Mouse (Mus musculus) adipose tissue, adult 10 weeks (tissue): ENCODE results near the gene Pikfyve. TPM values are rescaled to one million over a fixed set of nuclear protein-coding genes. Genes with fewer than 3 reads are reported as not detected.

Experiments
- polyA plus RNA-seq: library from polyadenylated mRNA; stranded (reverse); fragments of 350-450 nt; fragmentation: Illumina TruSeq; extraction: RNeasy Lipid Tissue Mini Kit (QIAGEN cat#74804); gene quantifications from one replicate; pipeline ENCODE4 v1.2.3, GENCODE M21; 2014; ENCODE audit warnings: low read depth, low replicate concordance

The Pikfyve gene
- polyA plus RNA-seq, result 10.2 TPM

DNA sequence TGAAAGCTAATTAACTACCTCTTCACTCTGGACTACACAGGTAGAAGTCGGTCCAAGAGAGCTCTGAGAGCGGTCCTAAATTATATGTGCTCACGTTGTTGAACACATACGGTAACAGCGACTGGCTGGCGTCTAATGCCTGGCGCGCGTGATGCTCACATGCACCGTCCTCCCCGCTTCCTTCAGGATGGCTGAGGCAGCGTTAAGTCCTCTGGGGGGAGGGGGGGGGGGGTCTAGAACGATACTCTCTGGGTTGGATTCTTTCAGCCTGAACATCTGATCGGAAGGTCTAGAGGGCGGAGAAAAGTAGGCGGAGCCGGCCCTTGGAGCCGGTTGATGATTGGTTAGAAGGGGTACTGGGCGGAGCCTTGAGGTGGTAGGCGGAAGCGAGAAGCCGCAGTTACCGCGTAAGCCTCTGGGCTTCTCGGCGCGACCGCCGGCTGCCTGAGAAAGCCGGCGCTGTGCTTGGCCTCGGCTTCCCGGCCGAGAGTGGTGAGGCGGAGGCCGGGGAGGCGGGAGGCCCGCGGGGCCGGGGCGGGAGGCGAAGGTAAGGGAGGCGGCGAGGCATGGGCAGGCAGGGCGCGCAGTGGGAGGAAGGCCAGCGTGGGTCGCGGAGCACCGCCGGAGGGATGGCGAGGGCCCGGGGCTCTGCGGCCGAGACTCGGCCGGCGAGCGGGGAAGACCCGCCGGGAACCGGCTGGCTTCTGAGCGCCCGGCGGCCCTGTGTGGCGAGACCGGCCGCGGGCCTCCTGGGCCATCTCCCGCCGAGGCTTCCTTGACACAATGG lies at the start of gene Pikfyve, which contains the start of gene Idh1:
Gene Pikfyve, plus strand, starts transcription at position 397 of the 787 bp plus-strand sequence.
Gene Idh1, minus strand, starts transcription at position 214 of the 787 bp plus-strand sequence.

DNA sequence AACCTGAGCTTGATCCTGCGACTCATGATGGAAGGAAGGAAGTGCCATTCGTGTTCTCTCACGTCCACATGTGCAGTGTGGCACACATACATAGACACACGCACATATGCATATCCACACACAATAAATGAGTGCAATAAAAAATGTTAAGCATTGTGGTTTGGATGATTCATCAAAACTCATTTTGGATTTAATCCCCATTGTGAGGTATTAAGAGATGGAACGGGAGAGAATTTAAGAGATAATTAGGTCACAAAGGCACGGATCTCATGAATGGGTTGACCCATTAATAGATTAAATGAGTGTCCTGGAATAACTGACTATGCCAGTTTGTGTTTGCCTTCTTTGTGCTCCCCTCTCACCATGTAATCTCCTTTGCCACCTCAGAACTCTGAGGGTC lies 95.3 kb downstream of the Pikfyve start, which contains the start of gene Pth2r:
Gene Pth2r, plus strand, starts transcription at position 301 of the 400 bp plus-strand sequence.

Other genes starting within 250 kb of the Pikfyve start
- 6.6 TPM for gene Plekhm3, start 229.9 kb upstream of the Pikfyve start, polyA plus RNA-seq
- 5.0 TPM for gene Akr1cl, start 153.9 kb upstream of the Pikfyve start, polyA plus RNA-seq
- not detected for gene Cryge, start 135.5 kb upstream of the Pikfyve start, polyA plus RNA-seq
- gene Crygd, start 123.2 kb upstream of the Pikfyve start, polyA plus RNA-seq, result not detected
- not detected for gene Crygc, start 113.0 kb upstream of the Pikfyve start, polyA plus RNA-seq
- gene Crygb, start 104.4 kb upstream of the Pikfyve start, polyA plus RNA-seq, result not detected
- gene Cryga, start 83.3 kb upstream of the Pikfyve start, polyA plus RNA-seq, result not detected
- not detected for gene Gm28845, start 67.1 kb upstream of the Pikfyve start, polyA plus RNA-seq
- gene D630023F18Rik, start 63.5 kb upstream of the Pikfyve start, polyA plus RNA-seq, result not detected
- gene Idh1, start 183 bp upstream of the Pikfyve start, polyA plus RNA-seq, result 106 TPM
- not detected for gene Pth2r, start 95.4 kb downstream of the Pikfyve start, polyA plus RNA-seq